Mouse (Mus musculus) left cerebral cortex, postnatal 10 days (tissue): ENCODE measurements around the gene Ifitm10. TPM values are rescaled to one million over a fixed set of nuclear protein-coding genes. Genes with fewer than 3 reads are reported as not detected.

Experiments
- DNase-seq, 2 experiments: peaks; one replicate each; pipeline ENCODE4 v3.0.0; 2021 to 2022; ENCODE audit warnings: low spot score in 2 of 2, mixed read lengths in 1 of 2; ENCODE audit errors: extremely low spot score in 1 of 2
- intact Hi-C: fragments of 180-260 bp; cut with DNase I; formaldehyde crosslinking; loops from one replicate; pipeline ENCODE4 v1.15.1; 2025
- total RNA-seq, 2 experiments: library from RNA; stranded (reverse); gene quantifications; 2 replicates each; pipeline ENCODE4 v1.2.3; 2021

Gene Ifitm10
- total RNA-seq, 2 experiments from 2014 or later = 15.3 to 15.8 TPM

GRCm38 (mm10) chr7:142374413-142375015, 961 bp upstream of the Ifitm10 start:
- intact Hi-C loops = no loop called here
- DNase-seq = peak in 1 of 2 experiments; percentile 49

DNA sequence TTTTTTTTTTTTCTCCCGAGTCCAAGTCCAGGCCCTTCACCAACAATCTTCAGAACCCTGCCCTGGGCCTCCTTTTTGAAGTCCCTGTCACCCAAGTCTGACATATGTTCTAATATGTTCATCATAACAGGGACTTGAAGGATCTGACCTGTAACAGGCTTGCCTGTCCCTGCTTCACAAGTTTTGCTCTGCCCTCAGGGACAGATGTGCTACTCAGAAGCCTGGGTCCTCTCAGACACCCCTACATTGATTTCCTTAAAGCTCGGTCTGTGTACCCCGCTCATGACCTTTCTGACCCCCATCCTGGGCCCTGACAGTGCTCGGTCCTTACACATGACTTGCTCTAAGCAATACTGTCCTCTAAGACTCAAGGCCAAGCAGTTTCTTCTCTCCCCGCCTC, 514 bp downstream of the Ifitm10 start:
- intact Hi-C loops = no loop called here

GRCm38 (mm10) chr7:142371768-142372661, 1.5 kb downstream of the Ifitm10 start:
- peak in 1 of 2 experiments; percentile 55 for DNase-seq
- intact Hi-C loops = no loop called here

More for the DNA sequence above, 514 bp downstream of the Ifitm10 start:
- no peak for DNase-seq

GRCm38 (mm10) chr7:142371398-142371767, 2.2 kb downstream of the Ifitm10 start:
- intact Hi-C loops = no loop called here

DNA sequence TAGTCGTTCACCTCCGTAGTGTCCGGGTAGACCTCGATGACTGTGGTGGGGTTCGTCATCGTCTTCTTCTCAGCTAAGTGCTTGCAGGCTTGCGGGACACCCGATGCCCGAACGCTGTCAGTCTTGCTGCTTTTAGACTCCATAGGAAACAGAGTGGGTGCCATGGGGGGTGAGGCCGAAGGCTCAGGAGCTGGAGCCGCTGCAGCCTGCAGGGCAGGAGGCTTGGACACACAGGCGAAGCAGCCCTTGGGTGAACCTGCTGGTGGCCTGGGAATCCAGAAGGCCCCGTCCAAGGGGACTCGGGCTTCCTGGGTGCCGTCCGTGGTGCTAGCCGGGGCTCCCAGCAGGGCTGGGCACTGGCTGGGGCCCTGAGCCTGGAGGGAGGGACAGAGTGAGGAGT, 2.6 kb downstream of the Ifitm10 start:
- intact Hi-C loops = no loop called here
- DNase-seq = no peak

More at GRCm38 (mm10) chr7:142371398-142371767, 2.2 kb downstream of the Ifitm10 start:
- peak; percentile 56 to 63 for DNase-seq

GRCm38 (mm10) chr7:142369820-142370219, 3.7 kb downstream of the Ifitm10 start:
- DNase-seq = peak in 1 of 2 experiments; percentile 23
- intact Hi-C loops = no loop called here

DNA sequence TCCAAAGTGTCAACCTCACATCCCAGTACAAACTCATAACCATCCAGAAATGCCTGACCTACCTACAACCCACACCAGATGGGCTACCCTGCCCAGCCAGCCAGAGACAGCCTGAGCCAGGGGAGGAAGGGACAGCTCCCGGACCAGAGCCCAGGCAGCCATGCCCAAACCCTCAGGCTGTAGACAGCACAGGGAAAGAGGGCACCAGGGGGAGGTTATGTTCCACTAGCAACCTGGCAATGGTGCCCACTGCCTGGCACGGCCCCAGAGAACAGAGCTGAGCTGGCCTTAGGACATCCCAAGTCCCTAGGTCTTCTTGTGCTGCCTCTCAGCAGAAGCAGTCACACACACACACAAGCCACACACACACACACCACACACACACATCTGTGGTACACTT, 4.7 kb downstream of the Ifitm10 start:
- intact Hi-C loops = no loop called here

DNA sequence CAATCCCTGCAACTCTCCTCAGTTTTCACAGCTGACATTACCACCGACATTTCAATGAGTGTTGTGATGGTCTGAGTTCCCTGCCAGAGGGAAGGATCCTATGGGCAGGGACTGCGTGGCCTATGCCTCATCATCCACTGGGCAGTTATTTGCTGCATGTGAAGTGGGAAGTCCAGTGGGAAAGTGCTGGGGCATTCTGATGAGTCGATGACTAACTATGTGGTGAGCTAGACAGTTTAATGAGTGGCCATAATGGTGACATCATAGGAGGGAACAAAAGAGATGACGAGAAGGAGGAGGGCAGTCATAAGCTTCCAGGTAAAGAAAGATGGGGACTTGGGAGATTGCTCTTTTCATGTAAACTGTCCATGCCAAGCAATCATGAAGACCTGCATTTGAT, 10.4 kb downstream of the Ifitm10 start:
- intact Hi-C loops = no loop called here
- DNase-seq = no peak

More for the DNA sequence above, 4.7 kb downstream of the Ifitm10 start:
- peak in 1 of 2 experiments; percentile 47 for DNase-seq

GRCm38 (mm10) chr7:142360743-142361142, 12.8 kb downstream of the Ifitm10 start:
- DNase-seq = no peak
- intact Hi-C loops = no loop called here

DNA sequence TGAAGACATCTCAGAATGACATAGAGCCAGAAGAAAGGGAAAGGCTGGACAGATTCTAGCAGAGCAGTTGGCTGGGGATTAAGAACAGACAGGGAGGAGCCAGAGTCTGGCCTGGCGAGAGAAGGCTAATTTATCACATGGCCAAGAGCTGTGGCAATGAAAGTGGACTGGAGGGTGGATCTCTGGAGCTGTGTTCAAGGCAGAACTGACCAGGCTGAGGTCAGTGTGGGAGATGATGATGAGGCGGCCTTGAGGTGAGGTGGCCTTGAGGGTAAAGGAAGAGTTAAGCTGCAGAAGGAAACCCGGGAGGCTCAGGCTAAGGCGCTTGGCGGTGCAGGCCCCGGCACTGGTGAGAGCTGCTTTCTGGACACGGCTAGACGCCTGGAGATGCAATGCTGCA, 14.4 kb downstream of the Ifitm10 start:
- intact Hi-C loops = no loop called here
- DNase-seq = peak in 1 of 2 experiments; percentile 13

GRCm38 (mm10) chr7:142357566-142357965, 16.0 kb downstream of the Ifitm10 start:
- intact Hi-C loops = no loop called here
- no peak for DNase-seq

DNA sequence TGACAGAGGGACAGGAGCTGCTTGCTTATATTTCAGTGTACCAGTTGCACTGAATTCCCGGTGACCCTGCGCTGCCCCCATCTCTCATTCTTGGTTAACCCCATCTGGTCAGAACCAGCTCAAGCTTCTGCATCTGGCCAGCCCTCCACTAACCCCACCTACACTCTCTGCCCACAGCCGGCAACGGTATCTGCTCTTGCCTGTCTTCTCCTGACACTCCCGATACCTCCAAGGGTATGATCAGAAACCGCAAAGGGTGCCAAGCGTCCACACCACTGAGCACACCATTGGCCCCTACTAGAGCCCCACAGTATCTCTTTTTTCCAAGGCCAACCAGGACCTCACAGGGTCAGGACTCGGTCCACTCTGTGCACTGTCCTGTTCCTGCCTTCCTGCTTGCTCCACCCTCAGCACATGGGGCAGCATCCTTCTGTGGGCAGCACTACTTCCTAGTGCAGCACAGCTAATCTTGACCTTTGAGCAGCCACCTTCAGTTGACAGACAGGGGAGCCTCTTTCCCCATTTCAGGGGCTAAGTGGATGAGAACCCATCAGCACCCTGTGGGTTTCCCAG, 18.8 kb downstream of the Ifitm10 start:
- intact Hi-C loops = no loop called here
- no peak for DNase-seq

DNA sequence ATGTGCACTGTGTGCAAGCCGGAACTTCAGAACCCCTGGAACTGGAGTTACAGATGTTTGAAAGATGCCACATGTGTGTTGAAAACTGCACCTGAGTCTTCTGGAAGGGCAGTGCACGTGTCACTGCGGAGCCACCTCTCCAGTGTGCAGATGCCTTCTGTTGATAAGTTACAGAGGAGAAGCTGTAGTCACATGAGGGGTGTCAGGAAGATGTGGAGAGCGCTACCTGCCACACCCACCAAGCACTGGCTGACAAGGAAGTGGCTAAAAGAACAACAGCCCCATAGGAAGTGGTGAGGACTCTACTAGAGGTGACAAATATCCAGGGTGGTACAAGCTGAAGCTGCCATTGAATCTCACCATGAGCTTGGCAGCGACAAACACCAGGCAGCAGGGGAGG, 19.7 kb downstream of the Ifitm10 start:
- DNase-seq = no peak
- intact Hi-C loops = no loop called here

- intact Hi-C loops = no loop called here
- no peak for DNase-seq
These were observed 22.0 kb downstream of the Ifitm10 start for GRCm38 (mm10) chr7:142351569-142351968.

- peak in 1 of 2 experiments; percentile 54 for DNase-seq
- intact Hi-C loops = no loop called here
These were observed 24.1 kb downstream of the Ifitm10 start for GRCm38 (mm10) chr7:142349308-142349961.

GRCm38 (mm10) chr7:142347542-142347941, 26.0 kb downstream of the Ifitm10 start:
- intact Hi-C loops = no loop called here
- no peak for DNase-seq

DNA sequence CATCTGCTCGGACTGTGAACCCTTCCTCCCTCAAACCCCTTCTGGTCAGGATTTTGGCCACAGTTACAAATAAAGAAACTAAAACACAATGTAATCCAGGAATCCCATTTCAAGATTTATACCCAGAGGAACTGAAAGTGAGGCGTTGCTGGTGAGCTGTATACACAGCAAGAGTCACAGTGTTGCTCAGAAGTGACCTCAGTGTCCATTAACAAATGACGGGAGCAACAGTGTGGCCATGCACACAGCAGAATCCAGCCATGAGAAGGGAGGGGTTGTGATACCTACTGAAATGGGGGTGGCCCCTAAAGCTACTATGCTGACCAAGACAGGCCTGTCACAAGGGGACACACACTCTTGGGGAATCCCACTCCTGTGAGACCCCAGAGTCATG, 31.3 kb downstream of the Ifitm10 start:
- no peak for DNase-seq
- intact Hi-C loops = no loop called here

DNA sequence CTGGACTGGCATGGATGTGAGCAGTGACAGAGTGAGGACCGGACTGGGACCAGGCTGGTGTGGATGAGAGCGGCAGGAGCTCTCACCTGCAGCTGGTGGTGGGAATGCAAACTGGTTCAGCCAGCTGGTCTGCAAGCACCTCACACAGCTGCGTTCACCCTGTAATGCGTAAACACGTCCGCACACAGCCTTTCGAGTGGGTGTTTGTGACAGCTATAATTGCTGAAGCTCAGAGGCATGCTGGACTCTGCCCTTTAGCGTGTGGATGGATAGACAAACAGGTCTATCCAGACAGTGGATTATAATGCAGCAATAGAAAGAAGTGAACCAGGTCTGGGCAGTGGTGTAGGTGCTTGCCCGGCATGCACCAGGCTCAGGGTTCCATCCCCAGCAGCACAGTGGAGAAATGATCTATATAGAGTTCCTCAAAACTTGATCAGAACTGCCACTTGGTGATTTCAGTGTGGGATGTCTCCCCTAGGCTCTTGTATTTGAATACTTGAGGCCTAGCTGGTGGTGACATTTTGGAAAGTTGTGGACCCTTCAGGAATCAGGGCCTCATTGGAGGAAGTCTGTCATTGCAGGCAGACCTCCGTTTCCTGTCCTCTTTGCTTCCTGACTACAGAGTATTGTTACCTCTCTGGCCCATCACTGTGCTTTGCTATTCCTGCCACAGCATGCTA, 31.8 kb downstream of the Ifitm10 start:
- DNase-seq = no peak
- intact Hi-C loops = no loop called here
